Mouse (Mus musculus) C3H10T1/2 (cell line): Measurements from ENCODE around the gene Vmn2r97. TPM values are rescaled to one million over a fixed set of nuclear protein-coding genes. Genes with fewer than 3 reads are reported as not detected.

ENCODE experiments used
- polyA plus RNA-seq, 2 experiments: library from polyadenylated mRNA; unstranded; fragments of >200 nt; fragmentation: generic; extraction: Trizol; gene quantifications; one replicate each; pipeline ENCODE4 v1.2.1; 2012; ENCODE audit warnings: missing spikeins in 2 of 2

Gene Vmn2r97
- polyA plus RNA-seq = under 1 TPM in 1 of 2 experiments, not detected in 1; 0.01 TPM

GRCm38 (mm10) chr17:18914000-18914399 lies at the start of gene Vmn2r97:
TSS of gene Vmn2r97 (plus strand) at chr17:18914300.

Other genes starting within 250 kb of the Vmn2r97 start
- not detected for gene Vmn2r98, start 139.2 kb downstream of the Vmn2r97 start, polyA plus RNA-seq